Mouse (Mus musculus): ENCODE results near the gene Hao1. TPM values are rescaled to one million over a fixed set of nuclear protein-coding genes. Genes with fewer than 3 reads are reported as not detected.
A peak's percentile ranks its signal among the peaks of the same experiment; 100 is the strongest.

Gene Hao1
- not detected for total RNA-seq (2021)

DNA sequence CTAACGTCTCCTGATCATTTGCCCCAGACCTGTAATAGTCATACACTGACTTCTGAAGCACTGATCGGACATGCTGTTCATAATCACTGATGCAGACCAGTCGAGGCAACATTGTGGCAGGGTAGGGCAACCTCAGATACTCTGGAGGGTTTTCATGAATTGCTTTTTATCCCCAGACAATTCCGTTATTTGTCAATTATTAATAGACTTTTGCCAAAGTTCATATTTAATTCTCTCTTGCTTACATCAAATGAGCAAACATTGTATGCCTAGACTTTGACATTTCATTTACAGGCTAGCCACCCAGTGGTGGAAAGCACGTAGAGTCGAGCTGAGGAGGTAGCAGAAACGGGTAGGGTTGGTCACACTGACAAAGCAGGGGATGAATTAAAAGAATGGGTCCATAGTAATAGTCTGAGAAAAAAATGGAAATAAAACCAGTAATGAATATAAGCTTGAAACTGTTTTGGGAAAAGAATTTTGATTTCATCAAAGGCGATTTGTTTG, at the start of gene Hao1:
Hao1 (minus strand) TSS at position 148 of the 507 bp plus-strand sequence.
- no peak for DNase-seq (ENCODE audit: extremely low spot score in 1 of 2, low spot score in 1 of 2)

DNA sequence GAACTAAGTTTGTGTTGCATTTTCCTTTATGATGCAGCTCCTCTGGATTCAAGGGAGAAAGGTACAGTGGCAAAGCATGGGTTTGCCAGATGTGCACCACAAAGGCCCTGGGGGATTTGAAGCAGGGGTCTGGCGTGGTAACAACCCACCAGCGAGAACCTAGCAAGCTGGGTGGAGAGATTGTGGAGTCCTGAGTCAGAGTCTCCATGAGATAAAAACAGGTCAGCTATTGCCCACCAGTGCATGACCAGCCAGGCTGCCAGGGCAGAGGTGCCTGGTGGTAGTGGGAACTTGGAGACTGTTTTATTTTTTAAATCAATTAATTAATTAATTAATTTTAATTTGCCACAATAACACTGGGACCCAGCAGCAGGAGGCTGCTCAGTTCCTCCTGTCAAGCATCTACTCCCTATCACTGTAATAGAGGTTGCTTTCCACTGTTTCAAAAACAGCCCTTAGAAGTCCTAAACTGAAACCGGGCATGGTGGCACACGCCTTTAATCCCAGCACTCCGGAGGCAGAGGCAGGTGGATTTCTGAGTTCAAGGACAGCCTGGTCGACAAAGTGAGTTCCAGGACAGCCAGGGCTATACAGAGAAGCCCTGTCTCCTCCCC, 37.0 kb upstream of the Hao1 start:
- no peak for DNase-seq (ENCODE audit: extremely low spot score in 1 of 2, low spot score in 1 of 2)

DNA sequence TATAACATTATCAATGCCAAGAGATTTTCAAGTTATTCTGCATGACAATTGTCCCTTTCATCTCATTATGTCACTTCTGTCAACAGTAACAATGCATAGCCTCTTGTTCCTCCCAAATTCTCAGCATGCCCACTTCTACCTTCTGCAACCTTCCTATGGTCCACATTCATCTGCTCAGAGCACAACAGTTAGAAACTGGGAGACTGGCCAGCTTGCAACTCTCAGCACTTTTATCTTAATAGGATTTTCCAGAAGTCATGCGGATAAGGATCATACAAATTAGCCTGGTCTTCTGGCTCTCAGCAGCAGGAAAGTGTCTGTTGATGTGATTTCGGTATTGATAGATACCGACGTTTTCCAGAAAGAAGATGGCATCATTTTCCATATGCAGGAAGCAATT, 31.1 kb upstream of the Hao1 start:
- no peak for DNase-seq (ENCODE audit: extremely low spot score in 1 of 2, low spot score in 1 of 2)

DNA sequence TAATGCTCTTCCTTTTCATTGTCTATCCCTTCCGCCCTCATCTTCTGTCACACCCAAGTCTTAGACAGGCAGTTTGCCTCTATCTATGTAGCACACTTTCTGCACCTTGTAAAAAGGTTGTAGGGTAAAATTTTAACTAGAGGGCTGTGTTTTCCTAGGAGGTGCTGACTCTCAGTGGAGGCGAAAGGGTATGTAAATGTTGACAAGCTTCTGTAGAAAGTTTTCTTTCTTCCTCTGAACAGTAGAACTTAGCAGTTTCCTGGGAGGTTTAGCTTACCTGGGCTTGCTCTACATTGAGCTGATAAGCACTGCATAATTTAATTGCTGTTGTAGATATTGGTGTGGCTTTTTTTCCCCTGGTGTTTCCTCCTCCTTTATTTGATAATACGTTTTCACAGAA, 5.3 kb upstream of the Hao1 start:
- no peak for DNase-seq (ENCODE audit: extremely low spot score in 1 of 2, low spot score in 1 of 2)

DNA sequence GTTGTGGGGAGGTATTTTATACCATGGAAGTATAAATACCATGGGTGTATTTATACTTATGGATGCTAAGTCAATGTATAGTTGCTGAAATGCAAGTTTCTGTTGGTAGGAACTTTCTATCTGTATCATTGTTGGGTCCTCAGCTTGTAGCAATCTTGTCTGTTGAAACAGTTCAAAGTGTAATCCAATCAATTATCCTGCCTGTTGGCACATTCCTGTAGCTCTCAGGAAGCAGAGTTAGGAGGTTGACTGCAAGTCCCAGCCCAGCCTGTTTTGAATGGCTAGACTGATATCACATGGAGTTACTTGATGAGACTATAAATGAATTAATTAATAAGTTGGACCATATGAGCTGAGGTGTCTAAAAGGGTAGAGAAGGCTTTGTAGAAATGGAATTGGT, 1.8 kb downstream of the Hao1 start:
- no peak for DNase-seq (ENCODE audit: extremely low spot score in 1 of 2, low spot score in 1 of 2)

DNA sequence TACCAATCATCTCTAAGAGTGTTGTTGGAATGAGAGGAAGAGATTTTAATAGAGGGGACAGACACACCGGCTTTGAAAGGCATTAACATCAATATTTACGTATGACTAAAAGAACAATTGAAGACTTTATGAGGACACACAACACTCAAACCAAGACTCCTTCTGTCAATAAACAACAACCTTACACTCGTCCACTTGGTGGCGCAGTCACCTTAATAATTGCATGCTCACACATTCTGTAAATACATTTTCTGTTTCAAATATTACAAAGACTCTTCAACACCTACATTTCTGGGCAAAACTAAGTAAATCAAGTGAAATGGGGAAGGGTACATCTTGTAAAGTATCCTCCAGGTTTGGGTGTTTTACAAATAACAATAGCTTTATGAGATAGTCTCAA, 4.4 kb downstream of the Hao1 start:
- DNase-seq (ENCODE audit: extremely low spot score in 1 of 2, low spot score in 1 of 2): peak; percentile 30 to 80

DNA sequence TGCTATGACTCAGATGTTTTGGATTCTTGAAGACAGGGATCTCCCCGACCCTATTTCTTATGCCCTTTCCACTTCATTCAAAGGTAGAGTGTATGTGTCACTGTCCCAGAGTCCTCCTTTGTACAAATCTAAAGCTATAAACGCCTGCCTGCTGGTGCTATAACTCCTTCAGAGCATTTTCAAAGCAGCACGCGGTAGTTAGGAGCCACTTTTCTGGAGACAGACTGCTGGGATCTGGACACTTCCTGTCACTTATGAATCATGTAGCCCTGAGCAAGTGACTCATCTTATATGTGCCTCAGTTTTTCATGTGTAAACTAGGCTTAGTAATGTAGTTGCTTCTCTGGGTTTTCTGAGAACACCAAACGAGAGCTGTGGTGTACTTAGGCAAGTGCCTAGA, 9.1 kb downstream of the Hao1 start:
- DNase-seq (ENCODE audit: extremely low spot score in 1 of 2, low spot score in 1 of 2): no peak

DNA sequence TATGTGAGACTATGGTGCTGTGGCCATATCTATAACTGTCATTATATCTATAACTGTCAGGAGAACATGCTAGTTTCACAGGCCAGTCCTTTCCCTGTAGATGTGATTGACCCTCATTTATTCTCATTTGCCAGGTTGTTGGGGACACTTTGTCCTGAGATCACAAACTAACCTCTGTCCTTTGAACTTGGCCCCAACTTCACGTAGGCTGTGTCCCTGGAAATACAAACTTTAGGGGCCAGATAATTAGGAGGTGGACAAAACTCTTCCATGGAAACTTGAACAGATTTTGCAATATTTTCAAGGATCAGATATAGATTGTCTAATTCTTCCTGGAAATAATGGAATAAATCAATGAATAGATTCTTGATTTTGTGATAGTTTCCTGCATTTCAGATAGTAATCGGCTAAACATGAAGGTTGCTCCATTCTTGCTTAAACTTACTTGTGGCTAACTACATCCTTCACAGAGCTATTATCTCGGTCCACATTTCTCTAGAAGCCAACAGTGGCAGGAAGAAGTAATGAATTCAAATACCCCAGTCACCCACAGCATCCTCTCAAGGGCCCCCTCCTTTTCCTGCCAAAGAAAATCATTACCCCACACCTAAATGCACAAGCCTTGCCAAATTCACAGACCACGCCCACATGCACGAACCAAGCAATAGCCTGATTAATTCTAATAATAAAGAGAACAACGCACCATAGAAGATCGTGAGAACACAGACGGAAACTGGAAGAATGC, 9.7 kb downstream of the Hao1 start:
- no peak for DNase-seq (ENCODE audit: extremely low spot score in 1 of 2, low spot score in 1 of 2)

DNA sequence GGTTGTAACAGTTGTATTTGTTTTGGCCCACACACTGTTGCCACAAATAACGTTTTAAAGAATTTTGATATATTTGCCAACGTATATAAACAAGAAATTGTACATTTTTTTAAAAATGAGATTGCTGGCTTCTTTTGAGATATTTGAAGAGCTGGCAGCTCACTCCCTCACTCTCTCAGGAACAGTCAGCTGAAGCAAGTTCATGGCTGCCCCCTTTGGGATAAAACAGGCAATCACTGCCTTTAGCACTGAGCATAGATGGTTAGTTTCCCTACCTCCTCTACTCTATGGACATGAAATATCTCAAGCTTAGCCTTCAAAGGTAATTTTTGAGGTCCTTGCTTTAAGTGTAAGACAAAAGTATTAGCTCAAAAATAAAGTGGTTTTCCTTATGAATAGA, 10.7 kb downstream of the Hao1 start:
- no peak for DNase-seq (ENCODE audit: extremely low spot score in 1 of 2, low spot score in 1 of 2)

DNA sequence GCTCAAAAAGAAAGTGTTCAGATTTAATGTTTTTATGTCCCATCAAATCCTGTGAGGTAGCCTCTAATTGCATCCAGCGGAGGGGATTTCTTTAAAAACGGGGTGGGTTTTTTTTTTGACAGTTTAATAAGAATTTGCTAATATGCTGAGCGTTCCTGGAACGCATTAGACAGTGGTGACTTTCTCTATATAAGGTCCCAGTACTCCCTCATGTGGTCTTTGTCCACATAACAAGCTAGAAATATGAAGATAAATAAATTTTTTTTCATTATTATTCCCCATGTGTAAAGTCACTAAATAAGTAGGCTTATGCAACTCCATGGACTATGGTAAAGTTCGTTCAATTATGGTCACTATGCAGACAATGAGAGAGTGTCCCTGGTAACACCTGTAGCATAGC, 13.1 kb downstream of the Hao1 start:
- DNase-seq (ENCODE audit: extremely low spot score in 1 of 2, low spot score in 1 of 2): no peak

DNA sequence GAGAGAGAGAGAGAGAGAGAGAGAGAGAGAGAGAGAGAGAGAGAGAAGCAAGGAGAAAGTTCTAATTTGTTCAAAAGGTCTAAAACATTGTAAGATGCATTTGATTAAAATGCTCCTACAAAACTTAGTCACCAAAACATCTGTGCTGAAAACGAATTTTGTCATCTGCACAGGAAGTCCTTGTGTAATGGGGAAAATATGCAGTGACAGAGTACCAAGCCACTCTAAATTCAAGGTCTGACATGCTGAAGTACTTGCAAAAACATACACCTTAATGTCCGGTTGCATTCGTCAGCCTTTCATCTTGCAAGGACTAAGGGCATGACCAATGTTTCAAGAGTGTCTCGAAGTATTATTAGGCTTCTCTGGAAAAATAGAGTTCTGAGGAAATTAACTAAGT, 15.7 kb downstream of the Hao1 start:
- DNase-seq (ENCODE audit: extremely low spot score in 1 of 2, low spot score in 1 of 2): no peak

DNA sequence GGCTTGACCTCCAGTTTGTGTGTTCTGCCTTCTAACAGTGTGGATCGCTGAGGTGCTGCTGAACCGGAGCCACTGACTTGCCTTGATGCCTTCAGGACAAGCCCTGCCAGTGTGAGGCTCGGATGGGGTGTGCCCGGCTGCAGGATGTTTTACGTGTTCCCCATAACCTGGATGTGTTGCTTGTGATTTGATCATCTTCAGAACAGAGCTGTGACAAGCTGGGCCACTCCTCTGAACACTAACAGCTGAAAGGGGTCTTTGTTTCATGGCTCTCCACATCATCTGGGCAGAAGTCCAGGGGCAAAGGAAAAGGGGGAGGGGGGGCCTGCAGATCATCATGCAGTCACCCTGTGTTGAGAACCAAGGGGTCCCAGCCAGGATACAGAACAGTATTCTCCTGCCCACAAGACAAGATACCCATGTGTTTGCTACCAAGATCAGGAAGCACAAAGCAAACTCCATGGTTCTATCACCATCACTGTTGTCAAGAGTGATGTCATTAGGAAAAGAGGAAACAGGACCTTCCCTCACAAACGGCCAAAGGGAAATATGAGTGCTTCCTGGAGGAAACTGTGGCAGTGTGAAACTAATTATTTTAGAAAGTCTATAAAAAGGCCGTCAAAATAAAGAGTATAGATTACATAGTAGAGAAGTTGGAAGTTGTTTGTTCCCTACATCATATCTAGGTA, 25.9 kb downstream of the Hao1 start:
- DNase-seq (ENCODE audit: extremely low spot score in 1 of 2, low spot score in 1 of 2): no peak

DNA sequence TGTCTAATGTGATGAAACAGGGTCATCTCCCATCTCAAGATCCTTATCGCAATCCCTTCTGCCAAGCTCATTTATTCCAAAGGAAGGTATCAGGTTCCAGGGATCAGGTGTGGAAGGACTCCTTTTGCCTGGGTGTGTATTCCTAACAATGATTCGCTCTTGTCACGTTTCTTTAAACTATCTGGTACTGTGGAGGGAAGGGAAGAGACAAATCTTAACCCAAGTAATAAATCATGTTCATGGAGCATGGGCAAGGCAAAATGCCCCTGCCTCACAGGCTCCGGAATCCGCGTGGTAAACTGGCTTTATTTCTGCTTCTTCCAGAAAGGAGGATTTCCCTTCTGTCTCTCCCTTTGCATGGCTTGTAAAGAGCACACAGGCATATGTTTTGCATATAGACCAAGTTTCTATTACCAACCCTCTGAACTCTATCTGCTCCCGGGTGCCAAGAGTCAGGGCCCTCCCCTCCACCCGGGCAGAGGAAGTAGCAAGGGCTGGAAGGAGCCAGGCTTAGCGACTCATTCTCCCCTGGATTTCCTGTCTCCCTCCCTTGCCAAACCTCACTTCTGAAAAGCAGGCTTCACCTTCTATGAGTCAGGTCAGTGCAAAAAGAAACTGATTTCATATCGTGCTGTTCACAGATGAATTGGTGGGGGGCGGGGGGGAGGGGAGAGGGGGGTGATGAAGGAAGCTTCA, 26.6 kb downstream of the Hao1 start:
- DNase-seq (ENCODE audit: extremely low spot score in 1 of 2, low spot score in 1 of 2): no peak

DNA sequence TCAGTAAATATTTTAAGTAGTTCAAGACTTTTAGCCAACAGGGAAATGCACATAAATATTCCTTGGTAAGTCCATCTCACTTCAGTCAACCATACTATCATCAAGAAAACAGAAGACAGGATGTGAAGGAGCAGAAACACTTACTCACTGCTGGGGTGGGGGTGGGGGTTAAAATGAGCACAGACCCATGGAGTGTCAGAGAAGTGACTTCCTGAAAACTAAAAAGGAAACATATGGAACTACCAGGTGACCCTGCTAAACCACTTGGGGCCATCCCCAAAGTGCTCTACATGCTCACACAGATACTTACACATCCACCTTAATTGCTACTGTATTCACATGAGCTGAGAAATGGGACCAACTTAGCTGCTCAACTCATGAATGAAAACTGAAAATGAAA, 36.1 kb downstream of the Hao1 start:
- DNase-seq (ENCODE audit: extremely low spot score in 1 of 2, low spot score in 1 of 2): no peak

DNA sequence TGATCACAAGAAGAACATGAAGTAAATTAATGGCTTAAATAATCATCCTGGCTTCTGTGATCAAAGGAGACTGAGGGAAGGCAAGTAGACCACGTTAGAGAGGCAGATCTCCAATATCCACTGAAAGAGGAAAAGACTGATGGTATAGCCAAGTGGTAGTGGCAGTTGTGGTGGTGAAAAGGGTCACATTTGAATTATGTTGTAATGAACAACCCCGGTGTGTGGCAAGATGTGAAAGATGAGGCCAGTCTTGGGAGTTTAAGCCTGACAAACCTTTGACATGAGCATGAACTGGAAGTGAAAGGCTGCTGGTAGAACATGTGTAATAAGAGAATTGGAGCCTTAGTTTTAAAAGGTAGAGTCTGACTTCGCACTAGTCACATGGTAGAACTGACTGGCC, 54.4 kb downstream of the Hao1 start:
- no peak for DNase-seq (ENCODE audit: extremely low spot score in 1 of 2, low spot score in 1 of 2)

DNA sequence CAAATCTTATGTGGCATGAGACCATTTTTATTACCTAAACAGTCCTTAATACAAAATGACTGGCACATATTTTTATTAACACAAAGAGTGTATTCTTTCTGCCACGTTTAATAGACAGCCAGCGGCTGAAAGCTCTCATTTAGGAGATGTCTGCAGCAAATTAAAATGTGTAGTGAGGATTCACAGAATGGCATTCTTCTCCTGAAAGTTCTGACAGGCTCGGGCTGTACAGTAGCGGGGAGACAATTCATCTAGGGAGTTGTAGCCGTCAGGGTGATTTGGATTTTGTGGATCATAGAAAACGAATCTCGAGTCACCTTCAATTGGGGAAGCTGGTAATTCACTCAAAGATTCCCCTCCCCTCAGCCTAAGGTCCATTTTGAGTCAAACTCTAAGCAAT, 55.7 kb downstream of the Hao1 start:
- DNase-seq (ENCODE audit: extremely low spot score in 1 of 2, low spot score in 1 of 2): no peak

DNA sequence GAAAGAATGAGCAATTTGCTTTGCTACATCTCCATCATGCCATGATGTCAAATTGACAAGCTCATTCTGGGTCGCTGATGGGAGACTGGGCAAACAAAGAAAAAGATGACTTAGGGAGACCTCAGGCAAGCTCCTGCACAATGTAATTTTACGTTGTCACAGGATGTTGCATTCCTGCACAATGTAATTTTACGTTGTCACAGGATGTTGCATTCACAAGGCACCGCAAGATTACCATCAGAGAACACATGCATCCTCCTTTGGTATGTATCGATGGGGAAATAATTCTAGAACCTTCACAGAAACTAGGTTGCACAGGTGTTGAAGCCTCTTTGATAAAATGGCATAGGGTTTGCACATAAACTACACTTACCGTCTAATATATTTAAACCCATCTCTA, 65.5 kb downstream of the Hao1 start:
- no peak for DNase-seq (ENCODE audit: extremely low spot score in 1 of 2, low spot score in 1 of 2)

DNA sequence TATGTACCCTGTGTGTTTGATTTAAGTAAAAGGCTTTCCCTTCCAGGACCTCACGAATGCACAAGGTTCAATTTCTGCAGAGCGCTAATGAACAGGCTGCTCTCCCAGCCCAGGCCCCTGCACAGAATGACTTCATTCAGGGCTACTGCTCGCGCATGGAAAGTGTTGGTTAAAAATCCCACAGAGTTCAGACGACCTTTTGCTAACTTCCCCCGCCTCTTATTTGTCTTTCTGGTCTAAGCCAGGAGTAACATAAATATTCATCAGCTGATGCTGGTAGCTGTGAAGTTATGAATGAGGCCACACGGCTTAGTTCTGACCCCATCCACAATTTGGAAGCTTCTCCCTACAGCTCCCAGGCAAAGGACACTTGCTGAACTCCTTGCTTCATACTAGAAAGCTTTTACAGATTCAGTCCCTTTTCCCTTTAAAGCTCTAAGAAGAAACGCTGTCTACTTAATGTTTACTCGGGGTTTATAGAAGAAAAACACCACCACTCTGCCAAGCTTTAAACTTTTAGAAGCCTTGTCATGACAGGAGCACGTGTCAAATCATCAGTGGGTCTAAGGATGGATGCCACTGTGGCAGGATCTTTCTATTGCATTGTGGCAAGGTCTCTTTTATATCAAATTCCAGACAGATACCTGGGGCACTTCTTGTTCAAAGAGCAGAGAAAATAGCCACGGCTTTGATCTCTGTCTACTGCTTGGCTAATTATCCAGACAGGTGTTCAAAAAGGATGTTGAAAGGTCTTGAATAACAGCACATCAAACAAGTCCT, 67.9 kb downstream of the Hao1 start:
- no peak for DNase-seq (ENCODE audit: extremely low spot score in 1 of 2, low spot score in 1 of 2)

DNA sequence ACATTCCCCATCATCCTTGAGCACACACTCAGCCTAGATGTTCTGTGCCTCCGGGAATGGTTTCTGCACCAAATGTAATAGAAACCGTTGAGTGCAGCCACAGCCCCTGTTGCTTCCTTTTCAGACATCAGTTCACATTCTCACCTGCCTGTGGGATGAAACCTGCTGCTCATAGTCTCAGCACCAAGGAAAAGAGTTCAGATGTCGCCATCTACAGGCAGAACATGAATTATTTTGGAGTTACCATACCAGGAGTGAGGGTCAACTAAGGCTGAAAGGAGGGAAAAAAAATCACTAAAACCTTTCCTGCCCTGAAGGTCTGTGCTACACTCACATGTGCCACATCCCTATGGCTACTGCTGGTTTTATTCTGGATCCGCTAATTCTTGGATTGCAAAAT, 71.5 kb downstream of the Hao1 start:
- DNase-seq (ENCODE audit: extremely low spot score in 1 of 2, low spot score in 1 of 2): no peak

DNA sequence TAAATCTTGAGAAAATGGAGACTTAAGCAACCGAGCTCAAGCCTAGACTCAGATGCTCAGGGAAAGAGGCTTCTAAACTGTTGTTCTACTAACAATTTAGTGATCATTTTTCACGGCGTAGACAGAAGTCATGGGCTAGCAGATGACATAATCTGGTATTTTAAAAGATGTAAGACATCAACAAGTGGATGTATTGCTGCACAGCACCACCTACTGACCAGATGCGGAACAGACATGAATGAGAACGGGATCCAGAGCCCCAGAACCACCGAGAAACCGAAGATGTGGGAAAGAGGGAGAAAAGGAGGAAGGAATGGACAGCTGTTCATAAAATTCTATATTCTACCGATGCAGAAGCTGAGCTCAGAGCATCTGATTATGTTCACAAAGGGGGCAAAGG, 72.4 kb downstream of the Hao1 start:
- DNase-seq (ENCODE audit: extremely low spot score in 1 of 2, low spot score in 1 of 2): peak; percentile 58 to 81

Data from layer of hippocampus, postnatal 25 days (tissue).